ENCODE assay signal across 11 mouse cellular contexts in genomic region chr3:97938814-97939526, GRCm38 (mm10). TPM values are rescaled to one million over a fixed set of nuclear protein-coding genes. Genes with fewer than 3 reads are reported as not detected.
DNase-seq lines count a peak whose midpoint lies in the region; ATAC-seq lines count a peak whose summit lies in the region.
"Had no signal": no experiment of that assay in that cellular context is flagged by ENCODE, and none has a peak within 500 bp of the region (broad histone marks: within the 10 kb centered on the region; RNA-seq: fewer than 3 reads in every experiment).

No protein-coding gene starts in this region.

- no peaks in the 10 kb centered on the region for H3K9me3 ChIP-seq in lung, embryonic 15.5 days
- no peaks in the 10 kb centered on the region for H3K9me3 ChIP-seq in embryonic facial prominence, embryonic 13.5 days
- no peaks in the 10 kb centered on the region for H3K9me3 ChIP-seq in limb, embryonic 10.5 days (replicated peaks)
- H3K9me3 ChIP-seq in neural tube, embryonic 15.5 days (replicated peaks) = no peaks in the 10 kb centered on the region
- H3K9me3 ChIP-seq: embryonic facial prominence, embryonic 15.5 days; limb, embryonic 15.5 days had no signal

- peak overlapping the region; percentile 88 for H3K27ac ChIP-seq in lung, embryonic 15.5 days
- H3K27ac ChIP-seq in embryonic facial prominence, embryonic 13.5 days = peak overlapping the region; percentile 51; the same call in 1 of the 2 replicates
- peak overlapping the region; percentile 97 for H3K27ac ChIP-seq in limb, embryonic 10.5 days
- H3K27ac ChIP-seq in neural tube, embryonic 15.5 days (replicated peaks) = peak overlapping the region; percentile 51
- H3K27ac ChIP-seq: embryonic facial prominence, embryonic 15.5 days had no signal

- H3K36me3 ChIP-seq in lung, embryonic 15.5 days = no peaks in the 10 kb centered on the region
- H3K36me3 ChIP-seq in embryonic facial prominence, embryonic 13.5 days = no peaks in the 10 kb centered on the region
- no peaks in the 10 kb centered on the region for H3K36me3 ChIP-seq in limb, embryonic 10.5 days
- H3K36me3 ChIP-seq in neural tube, embryonic 15.5 days = no peaks in the 10 kb centered on the region
- H3K36me3 ChIP-seq: embryonic facial prominence, embryonic 15.5 days; limb, embryonic 15.5 days had no signal

- no peak overlapping the region for H3K4me2 ChIP-seq in lung, embryonic 15.5 days
- H3K4me2 ChIP-seq in embryonic facial prominence, embryonic 13.5 days = no peak overlapping the region
- no peak overlapping the region for H3K4me2 ChIP-seq in neural tube, embryonic 15.5 days
- H3K4me2 ChIP-seq: embryonic facial prominence, embryonic 15.5 days; limb, embryonic 15.5 days had no signal

- no peak for DNase-seq in lung, postnatal 14 days
- DNase-seq in limb, embryonic 10.5 days (ENCODE audit: low spot score) = no peak
- no peak for DNase-seq in adrenal gland, adult 18-20 months (ENCODE audit: low spot score in 2 of 2)
- DNase-seq in adrenal gland, postnatal 10 days = no peak
- DNase-seq in urinary bladder, postnatal 14 days (ENCODE audit: low spot score) = no peak
- DNase-seq: kidney, adult 18-20 months had no signal

- no peaks in the 10 kb centered on the region for H3K27me3 ChIP-seq in lung, embryonic 15.5 days
- H3K27me3 ChIP-seq in embryonic facial prominence, embryonic 13.5 days = no peaks in the 10 kb centered on the region
- H3K27me3 ChIP-seq in limb, embryonic 10.5 days (ENCODE audit: low read depth, poor library complexity, severe bottlenecking) = no peaks in the 10 kb centered on the region; the same call in 1 of the 2 replicates
- no peaks in the 10 kb centered on the region for H3K27me3 ChIP-seq in neural tube, embryonic 15.5 days (replicated peaks)
- H3K27me3 ChIP-seq: embryonic facial prominence, embryonic 15.5 days; limb, embryonic 15.5 days had no signal

- no peak for ATAC-seq in lung, embryonic 15.5 days (ENCODE audit: borderline replicate concordance, extremely low read depth, low FRiP score, low TSS enrichment)
- ATAC-seq in embryonic facial prominence, embryonic 13.5 days (ENCODE audit: insufficient number of reproducible peaks, insufficient read depth, low FRiP score, low TSS enrichment, low read depth) = no peak
- ATAC-seq in neural tube, embryonic 15.5 days (ENCODE audit: low FRiP score) = no peak

- H3K9ac ChIP-seq in lung, embryonic 15.5 days = no peak overlapping the region
- peak overlapping the region; percentile 49; the same call in 1 of the 2 replicates for H3K9ac ChIP-seq in embryonic facial prominence, embryonic 13.5 days
- H3K9ac ChIP-seq in neural tube, embryonic 15.5 days (replicated peaks) = no peak overlapping the region
- H3K9ac ChIP-seq: embryonic facial prominence, embryonic 15.5 days; limb, embryonic 15.5 days had no signal

- 51% methylated on average over 7 of the region's 7 CpGs for WGBS in lung, embryonic 15.5 days
- 35% methylated on average over 7 of the region's 7 CpGs for WGBS in embryonic facial prominence, embryonic 13.5 days
- 58% methylated on average over 7 of the region's 7 CpGs for WGBS in limb, embryonic 10.5 days
- 15% methylated on average over 7 of the region's 7 CpGs for WGBS in neural tube, embryonic 15.5 days

- H3K4me1 ChIP-seq in lung, embryonic 15.5 days = peaks cover 47% of the 10 kb centered on the region
- H3K4me1 ChIP-seq in embryonic facial prominence, embryonic 13.5 days = peaks cover 70% of the 10 kb centered on the region
- peaks cover 74% of the 10 kb centered on the region for H3K4me1 ChIP-seq in limb, embryonic 10.5 days
- H3K4me1 ChIP-seq in neural tube, embryonic 15.5 days = peaks cover 50% of the 10 kb centered on the region

- no peak overlapping the region for H3K4me3 ChIP-seq in lung, embryonic 15.5 days
- H3K4me3 ChIP-seq in embryonic facial prominence, embryonic 13.5 days = no peak overlapping the region
- H3K4me3 ChIP-seq in limb, embryonic 10.5 days = no peak overlapping the region
- no peak overlapping the region for H3K4me3 ChIP-seq in neural tube, embryonic 15.5 days (replicated peaks)
- H3K4me3 ChIP-seq: embryonic facial prominence, embryonic 15.5 days; limb, embryonic 15.5 days had no signal

RNA-seq across cellular contexts. Expression of gene Sec22b, which starts 38.0 kb away (rescaled TPM):
- polyA plus RNA-seq in lung, embryonic 15.5 days (2015; fragmentation: Nextera tagmentation; extraction: Ambion mirVana) = 147 and 157 TPM in 2 replicates
- 141 and 145 TPM in 2 replicates for polyA plus RNA-seq in embryonic facial prominence, embryonic 13.5 days (2015; fragmentation: Nextera tagmentation; extraction: Ambion mirVana)
- 121 and 139 TPM in 2 replicates for polyA plus RNA-seq in limb, embryonic 10.5 days (2016; fragmentation: Nextera tagmentation; extraction: Ambion mirVana)
- 93.9 and 97.1 TPM in 2 replicates for polyA plus RNA-seq in neural tube, embryonic 15.5 days (2015; fragmentation: Nextera tagmentation; extraction: Ambion mirVana)
- total RNA-seq in adrenal gland, adult 18-20 months (2021) = 100 to 1,000 TPM in 1 of 2 experiments, 10 to 100 TPM in 1; 93.0 to 193 TPM
- total RNA-seq in adrenal gland, postnatal 10 days (2021) = 10 to 100 TPM; 78.5 to 85.2 TPM

RNA-seq across cellular contexts. Expression of gene Pde4dip, which starts 50.5 kb away (rescaled TPM):
- polyA plus RNA-seq in lung, embryonic 15.5 days (2015; fragmentation: Nextera tagmentation; extraction: Ambion mirVana) = 16.4 and 18.3 TPM in 2 replicates
- 21.9 and 27.7 TPM in 2 replicates for polyA plus RNA-seq in embryonic facial prominence, embryonic 13.5 days (2015; fragmentation: Nextera tagmentation; extraction: Ambion mirVana)
- polyA plus RNA-seq in limb, embryonic 10.5 days (2016; fragmentation: Nextera tagmentation; extraction: Ambion mirVana) = 15.6 and 22.8 TPM in 2 replicates
- 55.2 and 62.6 TPM in 2 replicates for polyA plus RNA-seq in neural tube, embryonic 15.5 days (2015; fragmentation: Nextera tagmentation; extraction: Ambion mirVana)
- 10 to 100 TPM; 24.8 to 32.6 TPM for total RNA-seq in adrenal gland, adult 18-20 months (2021)
- total RNA-seq in adrenal gland, postnatal 10 days (2021) = 100 to 1,000 TPM in 1 of 2 experiments, 10 to 100 TPM in 1; 79.3 to 173 TPM
